Mouse (Mus musculus) liver, postnatal 0 days (tissue): ENCODE measurements at regions not wholly inside any gene's neighbourhood (a gene's known extent, or its start where the extent isn't known, plus 50 kb on each side); places are given as distances from the start of the nearest gene placed in this dataset.

Source experiments
- ATAC-seq: fragments of 200-750 bp; cut with Nextera tagmentation; 2 replicates; pipeline ENCODE4 v1.8.0; 2017; ENCODE audit warnings: mild to moderate bottlenecking, moderate library complexity
- DNase-seq: peaks from one replicate; pipeline ENCODE4 v3.0.0-alpha.2; 2016
- H3K27ac ChIP-seq: fragments of 300-500 bp; sonication (generic); 2 replicates; pipeline ENCODE4 v1.5.1; 2014; ENCODE audit warnings: antibody characterized with exemption, moderate library complexity, mild to moderate bottlenecking, low read depth
- H3K27me3 ChIP-seq: fragments of 300-500 bp; sonication (generic); 2 replicates; pipeline ENCODE4 v1.6.1; 2014; ENCODE audit warnings: low read length, control low read depth, mixed read lengths; ENCODE audit not compliant: insufficient read depth
- H3K36me3 ChIP-seq: fragments of 300-500 bp; sonication (generic); replicated peaks from 2 replicates; pipeline ENCODE4 v1.6.1; 2014; ENCODE audit warnings: mild to moderate bottlenecking, control low read depth, low read length, moderate library complexity, mixed read lengths; ENCODE audit not compliant: insufficient read depth
- H3K4me1 ChIP-seq: fragments of 300-500 bp; sonication (generic); 2 replicates; pipeline ENCODE4 v1.6.1; 2014; ENCODE audit warnings: antibody characterized with exemption, mild to moderate bottlenecking, control low read depth; ENCODE audit not compliant: insufficient read depth
- H3K4me2 ChIP-seq: fragments of 300-500 bp; sonication (generic); 2 replicates; pipeline ENCODE4 v1.6.1; 2014; ENCODE audit warnings: low read depth, mild to moderate bottlenecking, low read length, moderate library complexity, mixed read lengths
- H3K4me3 ChIP-seq: fragments of 300-500 bp; sonication (generic); 2 replicates; pipeline ENCODE4 v1.5.1; 2014; ENCODE audit warnings: low read depth, low read length
- H3K9ac ChIP-seq: fragments of 300-500 bp; sonication (generic); replicated peaks from 2 replicates; pipeline ENCODE4 v1.6.1; 2014; ENCODE audit warnings: mild to moderate bottlenecking, moderate library complexity
- H3K9me3 ChIP-seq: fragments of 300-500 bp; sonication (generic); 2 replicates; pipeline ENCODE4 v1.6.1; 2016; ENCODE audit warnings: mild to moderate bottlenecking, control low read depth, low read length, mixed read lengths
- CTCF ChIP-seq: sonication (generic); IDR thresholded peaks from 2 replicates; pipeline ENCODE4 v1.5.1; 2016; ENCODE audit warnings: antibody characterized with exemption, low read depth
- EP300 ChIP-seq: IDR thresholded peaks from 2 replicates; pipeline ENCODE4 v1.6.1; 2016; ENCODE audit warnings: antibody characterized with exemption, low read depth, mild to moderate bottlenecking
- WGBS: fragments of 180-500 bp; shearing (Covaris S2); extraction: QIAGEN DNeasy Blood & Tissue Kit; methylation state at CpG from one replicate; pipeline ENCODE4 v1.1.7; 2014; ENCODE audit not compliant: insufficient replicate concordance; 5-methylcytosine and 5-hydroxymethylcytosine counted together

GRCm38 (mm10) chr4:34340057-34340456 is 210.7 kb upstream of the Akirin2 start:
- no peak for TF ChIP-seq EP300
- TF ChIP-seq CTCF: no peak
- Histone ChIP-seq H3K4me2 (no peak overlapping the region), H3K9me3 (0 out of 2 replicates have a peak, but pooled peaks cover 2% of the 10 kb centered on the region), H3K4me3 (no peak overlapping the region), H3K9ac (no peak overlapping the region), H3K27ac (no peak overlapping the region), H3K36me3 (no peaks in the 10 kb centered on the region), H3K27me3 (no peaks in the 10 kb centered on the region), H3K4me1 (no peaks in the 10 kb centered on the region)
- no peak for ATAC-seq
- DNase-seq: no peak
- WGBS: 87% methylated on average over 8 of the region's 8 CpGs

- Histone ChIP-seq H3K27me3 (no peaks in the 10 kb centered on the region), H3K9ac (no peak overlapping the region), H3K4me3 (no peak overlapping the region), H3K4me2 (no peak overlapping the region), H3K27ac (no peak overlapping the region), H3K36me3 (no peaks in the 10 kb centered on the region), H3K4me1 (no peaks in the 10 kb centered on the region), H3K9me3 (no peaks in the 10 kb centered on the region)
- ATAC-seq (no peak), DNase-seq (no peak)
- 57% methylated on average over 8 of the region's 8 CpGs for WGBS
- TF ChIP-seq EP300 (no peak), CTCF (0 out of 2 replicates have a peak, but pooled peaks have one; percentile 3)
Measured at GRCm38 (mm10) chr4:34371281-34372032, 179.3 kb upstream of the Akirin2 start.

- WGBS: 47% methylated on average over 5 of the region's 5 CpGs
- Histone ChIP-seq H3K9me3 (no peaks in the 10 kb centered on the region), H3K4me2 (no peak overlapping the region), H3K36me3 (no peaks in the 10 kb centered on the region), H3K27ac (no peak overlapping the region), H3K27me3 (no peaks in the 10 kb centered on the region), H3K4me3 (no peak overlapping the region), H3K4me1 (no peaks in the 10 kb centered on the region), H3K9ac (no peak overlapping the region)
- TF ChIP-seq CTCF (no peak), EP300 (no peak)
- ATAC-seq: no peak
- no peak for DNase-seq
Measured at GRCm38 (mm10) chr4:34386338-34386967, 164.3 kb upstream of the Akirin2 start.

GRCm38 (mm10) chr4:34391499-34391898 is 159.2 kb upstream of the Akirin2 start:
- Histone ChIP-seq H3K9ac (no peak overlapping the region), H3K27me3 (no peaks in the 10 kb centered on the region), H3K4me3 (no peak overlapping the region), H3K4me1 (no peaks in the 10 kb centered on the region), H3K4me2 (no peak overlapping the region), H3K9me3 (no peaks in the 10 kb centered on the region), H3K36me3 (no peaks in the 10 kb centered on the region), H3K27ac (no peak overlapping the region)
- ATAC-seq (no peak), DNase-seq (peak; percentile 22)
- TF ChIP-seq EP300: no peak
- TF ChIP-seq CTCF: peak; percentile 42
- WGBS: 86% methylated on average over 5 of the region's 5 CpGs

GRCm38 (mm10) chr4:34403061-34403460 is 147.7 kb upstream of the Akirin2 start:
- Histone ChIP-seq H3K4me2 (no peak overlapping the region), H3K9me3 (no peaks in the 10 kb centered on the region), H3K36me3 (no peaks in the 10 kb centered on the region), H3K27me3 (no peaks in the 10 kb centered on the region), H3K9ac (no peak overlapping the region), H3K4me1 (no peaks in the 10 kb centered on the region), H3K4me3 (no peak overlapping the region), H3K27ac (no peak overlapping the region)
- WGBS: 88% methylated on average over 2 of the region's 2 CpGs
- no peak for ATAC-seq
- TF ChIP-seq CTCF (no peak), EP300 (no peak)
- DNase-seq: no peak

- no peak overlapping the region for H3K4me3 ChIP-seq
- TF ChIP-seq EP300 (no peak), CTCF (no peak)
- no peaks in the 10 kb centered on the region for H3K36me3 ChIP-seq
- H3K27me3 ChIP-seq: no peaks in the 10 kb centered on the region
- H3K27ac ChIP-seq: no peak overlapping the region
- H3K4me2 ChIP-seq: no peak overlapping the region
- no peak for ATAC-seq
- H3K9me3 ChIP-seq: no peaks in the 10 kb centered on the region
- WGBS: 71% methylated on average over 3 of the region's 3 CpGs
- DNase-seq: no peak
- no peak overlapping the region for H3K9ac ChIP-seq
- H3K4me1 ChIP-seq: no peaks in the 10 kb centered on the region
Measured at GRCm38 (mm10) chr4:34407181-34407580, 143.6 kb upstream of the Akirin2 start.
